Mouse (Mus musculus): ENCODE measurements around the gene Elmod1. TPM values are rescaled to one million over a fixed set of nuclear protein-coding genes. Genes with fewer than 3 reads are reported as not detected.
"Not testable (repeated sequence)": the region's sequence is repeated elsewhere in the genome, so short reads cannot be mapped to it uniquely, and the experiment has no call there.

Gene Elmod1
- 1 to 10 TPM; 3.2 to 3.4 TPM for total RNA-seq (2021)
- long read RNA-seq, experiment 1, partial matches to known transcripts: 1 of 2 reads
- long read RNA-seq, experiment 1, other reads (novel, unspliced or antisense): 1 of 2 reads
- long read RNA-seq, experiment 2, partial matches to known transcripts: 0 of 1 reads
- long read RNA-seq, experiment 2, other reads (novel, unspliced or antisense): 1 of 1 reads

GRCm38 (mm10) chr9:53975122-53975518, at the start of gene Elmod1:
Gene Elmod1, minus strand, starts transcription at chr9:53975301.
- DNase-seq: peak; percentile 68

- no peak for DNase-seq
Observed at GRCm38 (mm10) chr9:54022795-54023194, 47.7 kb upstream of the Elmod1 start.

GRCm38 (mm10) chr9:53994528-53994927, 19.4 kb upstream of the Elmod1 start:
- DNase-seq: no peak

GRCm38 (mm10) chr9:53992567-53992966, 17.5 kb upstream of the Elmod1 start:
- DNase-seq: not testable (repeated sequence)

GRCm38 (mm10) chr9:53990921-53991320, 15.8 kb upstream of the Elmod1 start:
- DNase-seq: peak; percentile 47

- DNase-seq: peak; percentile 31
Observed at GRCm38 (mm10) chr9:53986972-53987371, 11.9 kb upstream of the Elmod1 start.

- DNase-seq: peak; percentile 66
Observed at GRCm38 (mm10) chr9:53984868-53985267, 9.8 kb upstream of the Elmod1 start.

GRCm38 (mm10) chr9:53974328-53975121, 576 bp downstream of the Elmod1 start:
- DNase-seq: peak; percentile 21

GRCm38 (mm10) chr9:53973929-53974327, 1.2 kb downstream of the Elmod1 start:
- DNase-seq: no peak

- no peak for DNase-seq
Observed at GRCm38 (mm10) chr9:53973241-53973640, 1.9 kb downstream of the Elmod1 start.

GRCm38 (mm10) chr9:53972358-53972757, 2.7 kb downstream of the Elmod1 start:
- no peak for DNase-seq

- no peak for DNase-seq
Observed at GRCm38 (mm10) chr9:53967610-53968368, 7.3 kb downstream of the Elmod1 start.

- DNase-seq: no peak
Observed at GRCm38 (mm10) chr9:53957021-53957420, 18.1 kb downstream of the Elmod1 start.

GRCm38 (mm10) chr9:53954853-53955252, 20.2 kb downstream of the Elmod1 start:
- DNase-seq: no peak

- no peak for DNase-seq
Observed at GRCm38 (mm10) chr9:53947463-53947862, 27.6 kb downstream of the Elmod1 start.

- DNase-seq: no peak
Observed at GRCm38 (mm10) chr9:53938555-53938954, 36.5 kb downstream of the Elmod1 start.

- DNase-seq: peak; percentile 53
Observed at GRCm38 (mm10) chr9:53934179-53934578, 40.9 kb downstream of the Elmod1 start.

GRCm38 (mm10) chr9:53933375-53933774, 41.7 kb downstream of the Elmod1 start:
- DNase-seq: no peak

GRCm38 (mm10) chr9:53930906-53931305, 44.2 kb downstream of the Elmod1 start:
- DNase-seq: no peak

GRCm38 (mm10) chr9:53921061-53921460, 54.0 kb downstream of the Elmod1 start:
- DNase-seq: no peak

- DNase-seq: no peak
Observed at GRCm38 (mm10) chr9:53915929-53916721, 59.0 kb downstream of the Elmod1 start.

GRCm38 (mm10) chr9:53910823-53911222, 64.3 kb downstream of the Elmod1 start:
- DNase-seq: no peak
